Mouse (Mus musculus) intestine, embryonic 16.5 days (tissue): ENCODE measurements around the gene Ric3. TPM values are rescaled to one million over a fixed set of nuclear protein-coding genes. Genes with fewer than 3 reads are reported as not detected.

Experiments used
- ATAC-seq: fragments of 200-750 bp; cut with Nextera tagmentation; 2 replicates; pipeline ENCODE4 v1.8.0; 2017; ENCODE audit warnings: moderate TSS enrichment, moderate library complexity
- H3K27ac ChIP-seq: fragments of 300-500 bp; sonication (generic); 2 replicates; pipeline ENCODE4 v1.5.1; 2014; ENCODE audit warnings: mild to moderate bottlenecking, low read length
- H3K27me3 ChIP-seq: fragments of 300-500 bp; sonication (generic); replicated peaks from 2 replicates; pipeline ENCODE4 v1.6.1; 2014; ENCODE audit warnings: low read length, control low read depth, mixed read lengths; ENCODE audit not compliant: control insufficient read depth, insufficient read depth
- H3K36me3 ChIP-seq: fragments of 300-500 bp; sonication (generic); 2 replicates; pipeline ENCODE4 v1.6.1; 2014; ENCODE audit warnings: low read length, control low read depth; ENCODE audit not compliant: control insufficient read depth, insufficient read depth
- H3K4me1 ChIP-seq: fragments of 300-500 bp; sonication (generic); 2 replicates; pipeline ENCODE4 v1.6.1; 2014; ENCODE audit warnings: low read length, control low read depth, mixed read lengths; ENCODE audit not compliant: control insufficient read depth, insufficient read depth
- H3K4me2 ChIP-seq: fragments of 300-500 bp; sonication (generic); 2 replicates; pipeline ENCODE4 v1.6.1; 2014; ENCODE audit warnings: low read depth, low read length, control low read depth
- H3K4me3 ChIP-seq: fragments of 300-500 bp; sonication (generic); 2 replicates; pipeline ENCODE4 v1.5.1; 2014; ENCODE audit warnings: mild to moderate bottlenecking, low read length
- H3K9ac ChIP-seq: fragments of 300-500 bp; sonication (generic); 2 replicates; pipeline ENCODE4 v1.6.1; 2014; ENCODE audit warnings: low read depth, low read length
- H3K9me3 ChIP-seq: fragments of 300-500 bp; sonication (generic); 2 replicates; pipeline ENCODE4 v1.6.1; 2016; ENCODE audit warnings: low read length, control low read depth; ENCODE audit not compliant: control insufficient read depth
- WGBS: fragments of 180-500 bp; shearing (Covaris S2); extraction: QIAGEN DNeasy Blood & Tissue Kit; methylation state at CpG from one replicate; pipeline ENCODE4 v1.1.7; 2014; 5-methylcytosine and 5-hydroxymethylcytosine counted together
- polyA plus RNA-seq: library from polyadenylated mRNA; unstranded; fragments of >200 nt; fragmentation: Nextera tagmentation; extraction: Ambion mirVana; gene quantifications from 2 replicates; pipeline ENCODE4 v1.2.1, GENCODE M21; 2015

Ric3 gene
- polyA plus RNA-seq, 1 experiment from 2014 or later, result 1.7 TPM

DNA sequence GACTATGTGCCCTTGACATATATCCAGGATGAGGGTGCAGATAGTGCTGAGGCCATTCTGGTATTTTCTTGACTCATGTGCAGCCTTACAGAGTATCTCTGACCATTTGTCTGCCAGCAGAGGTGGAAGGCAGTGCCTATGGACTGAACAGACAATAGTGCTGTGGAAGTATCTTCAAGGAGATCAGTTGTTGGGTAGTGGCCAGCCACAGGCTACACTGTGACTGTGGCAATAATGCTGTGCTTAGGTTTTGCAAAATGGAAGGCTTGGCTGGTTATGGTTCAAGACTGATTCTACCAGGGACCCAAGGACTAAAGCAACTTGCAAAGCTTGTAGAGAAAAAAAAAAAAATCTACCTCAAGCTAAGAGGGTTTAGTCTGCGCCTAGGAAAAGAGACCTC is 70.6 kb downstream of the Ric3 start:
- peaks cover 29% of the 10 kb centered on the region for H3K27me3 ChIP-seq

GRCm38 (mm10) chr7:109011596-109012180 is 71.4 kb downstream of the Ric3 start:
- Histone ChIP-seq H3K9me3 (no peaks in the 10 kb centered on the region), H3K27me3 (peaks cover 29% of the 10 kb centered on the region), H3K4me1 (no peaks in the 10 kb centered on the region), H3K9ac (no peak overlapping the region), H3K27ac (no peak overlapping the region), H3K4me3 (peak overlapping the region; percentile 64), H3K36me3 (no peaks in the 10 kb centered on the region), H3K4me2 (peak overlapping the region; percentile 97; the same call in 1 of the 2 replicates)
- ATAC-seq, result no peak
- WGBS, result 55% methylated on average over 8 of the region's 8 CpGs

More for the DNA sequence above, 70.6 kb downstream of the Ric3 start:
- Histone ChIP-seq H3K4me1 (no peaks in the 10 kb centered on the region), H3K27ac (no peak overlapping the region), H3K4me3 (no peak overlapping the region), H3K9me3 (no peaks in the 10 kb centered on the region), H3K9ac (no peak overlapping the region), H3K4me2 (no peak overlapping the region), H3K36me3 (no peaks in the 10 kb centered on the region)
- ATAC-seq, result no peak
- 92% methylated on average over 1 of the region's 1 CpGs for WGBS

DNA sequence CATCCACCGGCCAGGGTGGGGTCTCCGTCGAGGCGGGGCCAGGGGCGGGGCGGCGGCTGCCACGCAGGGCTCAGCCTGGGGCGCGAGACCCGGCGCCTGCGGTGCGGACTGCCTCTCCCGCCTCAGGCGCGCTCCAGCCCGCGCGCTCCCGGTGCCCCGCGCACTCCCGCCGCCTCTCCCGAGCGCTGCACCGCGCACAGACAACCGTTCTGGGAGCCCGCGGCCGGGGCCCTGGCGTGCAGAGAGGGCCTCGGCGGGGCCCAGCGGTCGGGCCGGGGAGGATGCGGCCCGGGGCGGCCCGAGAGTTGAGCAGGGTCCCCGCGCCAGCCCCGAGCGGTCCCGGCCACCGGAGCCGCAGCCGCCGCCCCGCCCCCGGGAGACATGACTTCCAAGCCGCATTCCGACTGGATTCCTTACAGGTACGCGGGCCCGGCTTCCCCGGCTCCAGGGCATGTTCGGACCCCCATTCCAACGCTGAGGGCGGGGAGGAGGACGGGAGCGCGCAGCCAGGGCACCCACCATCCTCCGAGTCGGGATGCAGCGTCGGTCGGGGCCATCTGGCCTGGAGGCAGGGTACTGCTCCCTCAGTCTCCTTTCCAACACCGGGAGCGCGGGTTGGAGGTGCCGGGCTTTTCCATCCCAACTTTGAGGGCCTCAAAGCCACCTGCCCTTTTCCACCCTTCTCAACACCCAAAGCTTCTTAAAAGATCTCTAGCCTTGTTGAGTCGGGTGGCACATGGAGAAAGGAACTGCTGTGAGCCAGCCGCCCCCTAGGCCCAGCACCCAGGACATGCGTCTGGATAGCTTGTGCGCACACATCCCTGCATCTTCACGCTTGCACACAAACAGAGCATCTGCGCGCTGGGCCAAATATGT is 72.2 kb downstream of the Ric3 start:
- peaks cover 29% of the 10 kb centered on the region for H3K27me3 ChIP-seq
- 3% methylated on average over 70 of the region's 82 CpGs for WGBS
- H3K27ac ChIP-seq, result no peak overlapping the region
- H3K9ac ChIP-seq, result peak overlapping the region; percentile 66
- no peaks in the 10 kb centered on the region for H3K36me3 ChIP-seq
- peak overlapping the region; percentile 64 for H3K4me3 ChIP-seq
- no peaks in the 10 kb centered on the region for H3K9me3 ChIP-seq
- H3K4me2 ChIP-seq, result peak overlapping the region; percentile 97
- ATAC-seq, result peak; percentile 66
- H3K4me1 ChIP-seq, result no peaks in the 10 kb centered on the region

- no peaks in the 10 kb centered on the region for H3K4me1 ChIP-seq
- peak; percentile 83 for ATAC-seq
- 58% methylated on average over 1 of the region's 1 CpGs for WGBS
- H3K9me3 ChIP-seq, result no peaks in the 10 kb centered on the region
- H3K4me2 ChIP-seq, result no peak overlapping the region
- H3K4me3 ChIP-seq, result no peak overlapping the region
- no peak overlapping the region for H3K27ac ChIP-seq
- H3K27me3 ChIP-seq, result peaks cover 29% of the 10 kb centered on the region
- no peak overlapping the region for H3K9ac ChIP-seq
- no peaks in the 10 kb centered on the region for H3K36me3 ChIP-seq
Measured at GRCm38 (mm10) chr7:109009260-109009659, 73.9 kb downstream of the Ric3 start.

GRCm38 (mm10) chr7:109003653-109004052 is 79.5 kb downstream of the Ric3 start:
- no peaks in the 10 kb centered on the region for H3K27me3 ChIP-seq
- no peak overlapping the region for H3K4me3 ChIP-seq
- H3K9ac ChIP-seq, result no peak overlapping the region
- no peak overlapping the region for H3K4me2 ChIP-seq
- no peaks in the 10 kb centered on the region for H3K9me3 ChIP-seq
- WGBS, result 24% methylated on average over 3 of the region's 3 CpGs
- H3K36me3 ChIP-seq, result no peaks in the 10 kb centered on the region
- H3K27ac ChIP-seq, result no peak overlapping the region
- ATAC-seq, result no peak
- no peaks in the 10 kb centered on the region for H3K4me1 ChIP-seq

GRCm38 (mm10) chr7:109001971-109002370 is 81.2 kb downstream of the Ric3 start:
- no peak overlapping the region for H3K4me3 ChIP-seq
- 84% methylated on average over 4 of the region's 4 CpGs for WGBS
- ATAC-seq, result no peak
- H3K36me3 ChIP-seq, result no peaks in the 10 kb centered on the region
- H3K27ac ChIP-seq, result no peak overlapping the region
- H3K4me1 ChIP-seq, result no peaks in the 10 kb centered on the region
- no peak overlapping the region for H3K9ac ChIP-seq
- no peaks in the 10 kb centered on the region for H3K27me3 ChIP-seq
- no peak overlapping the region for H3K4me2 ChIP-seq
- H3K9me3 ChIP-seq, result no peaks in the 10 kb centered on the region

GRCm38 (mm10) chr7:109000315-109000954 is 82.7 kb downstream of the Ric3 start:
- Histone ChIP-seq H3K4me2 (no peak overlapping the region), H3K27ac (no peak overlapping the region), H3K36me3 (no peaks in the 10 kb centered on the region), H3K27me3 (no peaks in the 10 kb centered on the region), H3K9ac (no peak overlapping the region), H3K4me3 (no peak overlapping the region), H3K4me1 (no peaks in the 10 kb centered on the region), H3K9me3 (no peaks in the 10 kb centered on the region)
- no peak for ATAC-seq
- 45% methylated on average over 4 of the region's 4 CpGs for WGBS

DNA sequence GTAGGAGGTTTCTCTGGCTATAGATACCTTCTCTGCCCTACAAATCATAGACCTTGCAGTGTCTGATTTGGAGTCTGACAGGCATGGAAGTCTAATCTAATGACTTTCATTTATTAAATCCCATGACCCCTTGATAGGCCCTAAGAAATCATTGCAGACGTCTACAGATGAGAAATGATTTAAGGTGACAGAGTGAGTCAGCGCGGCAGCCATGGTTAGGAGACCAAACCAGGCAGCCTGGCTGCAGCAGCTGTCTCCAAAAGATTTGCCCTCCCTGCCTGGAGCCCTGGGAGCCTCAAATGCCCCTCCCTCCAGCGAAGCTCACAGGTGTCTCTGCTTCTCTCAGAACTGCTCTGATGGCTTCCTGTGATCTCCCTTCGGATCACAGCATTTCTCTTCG is 87.0 kb downstream of the Ric3 start:
- Histone ChIP-seq H3K4me2 (no peak overlapping the region), H3K4me3 (no peak overlapping the region), H3K27me3 (no peaks in the 10 kb centered on the region), H3K36me3 (no peaks in the 10 kb centered on the region), H3K9ac (no peak overlapping the region), H3K4me1 (no peaks in the 10 kb centered on the region), H3K27ac (no peak overlapping the region), H3K9me3 (no peaks in the 10 kb centered on the region)
- no peak for ATAC-seq
- WGBS, result 70% methylated on average over 6 of the region's 6 CpGs

GRCm38 (mm10) chr7:108993881-108994291 is 89.2 kb downstream of the Ric3 start:
- Histone ChIP-seq H3K36me3 (no peaks in the 10 kb centered on the region), H3K27ac (no peak overlapping the region), H3K4me1 (no peaks in the 10 kb centered on the region), H3K9me3 (no peaks in the 10 kb centered on the region), H3K27me3 (no peaks in the 10 kb centered on the region), H3K4me2 (no peak overlapping the region), H3K9ac (no peak overlapping the region), H3K4me3 (no peak overlapping the region)
- WGBS, result 85% methylated on average over 3 of the region's 3 CpGs
- no peak for ATAC-seq
